Mouse (Mus musculus): Measurements from ENCODE around the gene 4930453N24Rik.

4930453N24Rik gene

GRCm38 (mm10) chr16:64721542-64721941 lies 49.4 kb downstream of the 4930453N24Rik start:
- DNase-seq (ENCODE audit: low spot score in 2 of 2), result no peak

GRCm38 (mm10) chr16:64719096-64719495 lies 51.9 kb downstream of the 4930453N24Rik start:
- DNase-seq (ENCODE audit: low spot score in 2 of 2), result no peak

- DNase-seq (ENCODE audit: low spot score in 2 of 2), result no peak
Observed at GRCm38 (mm10) chr16:64717814-64718213, 53.1 kb downstream of the 4930453N24Rik start.

- peak in 1 of 2 experiments; percentile 13 for DNase-seq (ENCODE audit: low spot score in 2 of 2)
Observed at GRCm38 (mm10) chr16:64711816-64712215, 59.1 kb downstream of the 4930453N24Rik start.
